Mouse (Mus musculus) intestine, embryonic 14.5 days (tissue): ENCODE results near the gene Rab44. TPM values are rescaled to one million over a fixed set of nuclear protein-coding genes. Genes with fewer than 3 reads are reported as not detected.

Experiments used
- ATAC-seq: fragments of 200-750 bp; cut with Nextera tagmentation; replicated peaks from 2 replicates; pipeline ENCODE4 v1.8.0; 2017; ENCODE audit warnings: low read depth, moderate number of reproducible peaks, moderate TSS enrichment, moderate library complexity; ENCODE audit not compliant: low FRiP score, low TSS enrichment
- DNase-seq: peaks from one replicate; pipeline ENCODE4 v3.0.0-alpha.2; 2018; ENCODE audit warnings: low spot score
- H3K27ac ChIP-seq: fragments of 300-500 bp; sonication (generic); 2 replicates; pipeline ENCODE4 v1.5.1; 2014; ENCODE audit warnings: low read depth, mild to moderate bottlenecking, control low read depth
- H3K27me3 ChIP-seq: fragments of 300-500 bp; sonication (generic); replicated peaks from 2 replicates; pipeline ENCODE4 v1.6.1; 2014; ENCODE audit warnings: low read length, control low read depth; ENCODE audit not compliant: control insufficient read depth, insufficient read depth
- H3K36me3 ChIP-seq: fragments of 300-500 bp; sonication (generic); 2 replicates; pipeline ENCODE4 v1.6.1; 2014; ENCODE audit warnings: low read length, control low read depth; ENCODE audit not compliant: control insufficient read depth, insufficient read depth
- H3K4me1 ChIP-seq: fragments of 300-500 bp; sonication (generic); replicated peaks from 2 replicates; pipeline ENCODE4 v1.6.1; 2014; ENCODE audit warnings: low read length, control low read depth, mixed read lengths; ENCODE audit not compliant: control insufficient read depth, insufficient read depth
- H3K4me2 ChIP-seq: fragments of 300-500 bp; sonication (generic); 2 replicates; pipeline ENCODE4 v1.6.1; 2014; ENCODE audit warnings: low read length
- H3K4me3 ChIP-seq: fragments of 300-500 bp; sonication (generic); 2 replicates; pipeline ENCODE4 v1.5.1; 2014; ENCODE audit warnings: low read depth, low read length, control low read depth, mixed read lengths
- H3K9ac ChIP-seq: fragments of 300-500 bp; sonication (generic); 2 replicates; pipeline ENCODE4 v1.6.1; 2014; ENCODE audit warnings: mild to moderate bottlenecking, low read length
- H3K9me3 ChIP-seq: fragments of 300-500 bp; sonication (generic); 2 replicates; pipeline ENCODE4 v1.6.1; 2016; ENCODE audit warnings: low read length, control low read depth; ENCODE audit not compliant: control insufficient read depth
- WGBS: fragments of 180-500 bp; shearing (Covaris S2); extraction: QIAGEN DNeasy Blood & Tissue Kit; methylation state at CpG from one replicate; pipeline ENCODE4 v1.1.7; 2014; 5-methylcytosine and 5-hydroxymethylcytosine counted together
- polyA plus RNA-seq: library from polyadenylated mRNA; unstranded; fragments of >200 nt; fragmentation: Nextera tagmentation; extraction: Ambion mirVana; gene quantifications from 2 replicates; pipeline ENCODE4 v1.2.1, GENCODE M21; 2014

Gene Rab44
- polyA plus RNA-seq, 1 experiment from 2014 or later: 0.26 TPM

GRCm38 (mm10) chr17:29073313-29073712, 40.6 kb upstream of the Rab44 start:
- Histone ChIP-seq H3K9ac (no peak overlapping the region), H3K4me2 (no peak overlapping the region)

GRCm38 (mm10) chr17:29074085-29074484, 39.9 kb upstream of the Rab44 start:
- Histone ChIP-seq H3K4me2 (no peak overlapping the region), H3K4me1 (peaks cover 22% of the 10 kb centered on the region), H3K9ac (no peak overlapping the region), H3K9me3 (no peaks in the 10 kb centered on the region), H3K4me3 (no peak overlapping the region), H3K27ac (no peak overlapping the region), H3K36me3 (no peaks in the 10 kb centered on the region), H3K27me3 (no peaks in the 10 kb centered on the region)
- DNase-seq: no peak
- ATAC-seq: no peak
- 70% methylated on average over 13 of the region's 13 CpGs for WGBS

More at GRCm38 (mm10) chr17:29073313-29073712, 40.6 kb upstream of the Rab44 start:
- no peaks in the 10 kb centered on the region for H3K9me3 ChIP-seq
- H3K27ac ChIP-seq: no peak overlapping the region
- ATAC-seq (no peak), DNase-seq (no peak)
- no peak overlapping the region for H3K4me3 ChIP-seq
- H3K4me1 ChIP-seq: peaks cover 19% of the 10 kb centered on the region
- H3K27me3 ChIP-seq: no peaks in the 10 kb centered on the region
- 45% methylated on average over 5 of the region's 5 CpGs for WGBS
- no peaks in the 10 kb centered on the region for H3K36me3 ChIP-seq

- DNase-seq (no peak), ATAC-seq (no peak)
- H3K36me3 ChIP-seq: no peaks in the 10 kb centered on the region
- peaks cover 6% of the 10 kb centered on the region for H3K27me3 ChIP-seq
- H3K4me1 ChIP-seq: peaks cover 22% of the 10 kb centered on the region
- 87% methylated on average over 8 of the region's 8 CpGs for WGBS
- no peak overlapping the region for H3K4me3 ChIP-seq
- no peak overlapping the region for H3K4me2 ChIP-seq
- H3K27ac ChIP-seq: no peak overlapping the region
- H3K9me3 ChIP-seq: no peaks in the 10 kb centered on the region
- no peak overlapping the region for H3K9ac ChIP-seq
Observed at GRCm38 (mm10) chr17:29076235-29076634, 37.7 kb upstream of the Rab44 start.

GRCm38 (mm10) chr17:29077786-29078509, 36.0 kb upstream of the Rab44 start:
- no peak overlapping the region for H3K27ac ChIP-seq
- ATAC-seq: no peak
- DNase-seq: no peak

GRCm38 (mm10) chr17:29078519-29079383, 35.2 kb upstream of the Rab44 start:
- peak overlapping the region; percentile 47 for H3K4me2 ChIP-seq
- no peaks in the 10 kb centered on the region for H3K9me3 ChIP-seq
- H3K4me1 ChIP-seq: peaks cover 16% of the 10 kb centered on the region
- H3K36me3 ChIP-seq: no peaks in the 10 kb centered on the region
- H3K4me3 ChIP-seq: peak overlapping the region; percentile 6; the same call in 1 of the 2 replicates
- H3K9ac ChIP-seq: no peak overlapping the region
- no peak for DNase-seq
- no peak overlapping the region for H3K27ac ChIP-seq
- peaks cover 17% of the 10 kb centered on the region for H3K27me3 ChIP-seq
- no peak for ATAC-seq
- WGBS: 15% methylated on average over 25 of the region's 25 CpGs

More at GRCm38 (mm10) chr17:29077786-29078509, 36.0 kb upstream of the Rab44 start:
- WGBS: 24% methylated on average over 14 of the region's 14 CpGs
- Histone ChIP-seq H3K27me3 (peaks cover 17% of the 10 kb centered on the region), H3K9ac (no peak overlapping the region), H3K4me3 (peak overlapping the region; percentile 6; the same call in 1 of the 2 replicates), H3K4me2 (peak overlapping the region; percentile 47), H3K4me1 (peaks cover 22% of the 10 kb centered on the region), H3K9me3 (no peaks in the 10 kb centered on the region), H3K36me3 (no peaks in the 10 kb centered on the region)

- Histone ChIP-seq H3K4me2 (peak overlapping the region; percentile 29; the same call in 1 of the 2 replicates), H3K27me3 (peaks cover 17% of the 10 kb centered on the region), H3K36me3 (no peaks in the 10 kb centered on the region), H3K4me3 (no peak overlapping the region), H3K9me3 (no peaks in the 10 kb centered on the region), H3K9ac (no peak overlapping the region), H3K4me1 (peaks cover 16% of the 10 kb centered on the region), H3K27ac (peak overlapping the region; percentile 40)
- DNase-seq: no peak
- 3% methylated on average over 23 of the region's 23 CpGs for WGBS
- peak; percentile 85 for ATAC-seq
Observed at GRCm38 (mm10) chr17:29080758-29081617, 33.0 kb upstream of the Rab44 start.

- Histone ChIP-seq H3K27ac (peak overlapping the region; percentile 40), H3K27me3 (peaks cover 17% of the 10 kb centered on the region)
Observed at GRCm38 (mm10) chr17:29081618-29082381, 32.1 kb upstream of the Rab44 start.

More at GRCm38 (mm10) chr17:29081618-29082381, 32.1 kb upstream of the Rab44 start:
- DNase-seq: no peak
- H3K9ac ChIP-seq: no peak overlapping the region
- peaks cover 16% of the 10 kb centered on the region for H3K4me1 ChIP-seq
- WGBS: 13% methylated on average over 21 of the region's 21 CpGs
- peak overlapping the region; percentile 29 for H3K4me2 ChIP-seq
- no peaks in the 10 kb centered on the region for H3K36me3 ChIP-seq
- ATAC-seq: no peak
- no peaks in the 10 kb centered on the region for H3K9me3 ChIP-seq
- H3K4me3 ChIP-seq: no peak overlapping the region
